Mouse (Mus musculus) adrenal gland, adult 18-20 months (tissue): ENCODE measurements around the gene Mta3. TPM values are rescaled to one million over a fixed set of nuclear protein-coding genes. Genes with fewer than 3 reads are reported as not detected.

ENCODE experiments used
- total RNA-seq, 2 experiments: library from RNA; stranded (reverse); gene quantifications; 1 replicate in 1 of 2; 2 replicates in 1 of 2; pipeline ENCODE4 v1.2.3; 2021

The Mta3 gene
- total RNA-seq, 2 experiments from 2014 or later, result 44.2 to 52.3 TPM

Other genes starting within 250 kb of the Mta3 start
- gene Cox7a2l, start 188.8 kb upstream of the Mta3 start, total RNA-seq, result 100 to 1,000 TPM; 186 to 198 TPM
- 10 to 100 TPM in 1 of 2 experiments, 1 to 10 TPM in 1; 9.7 to 10.9 TPM for gene Kcng3, start 74.3 kb upstream of the Mta3 start, total RNA-seq
- gene Haao, start 141.8 kb downstream of the Mta3 start, total RNA-seq, result 1 to 10 TPM in 1 of 2 experiments, under 1 TPM in 1; 0.56 to 1.6 TPM